Mouse (Mus musculus) embryonic facial prominence, embryonic 15.5 days (tissue): ENCODE measurements around the gene Wt1. TPM values are rescaled to one million over a fixed set of nuclear protein-coding genes. Genes with fewer than 3 reads are reported as not detected.

Source experiments
- polyA plus RNA-seq: library from polyadenylated mRNA; unstranded; fragments of >200 nt; fragmentation: Nextera tagmentation; extraction: Ambion mirVana; gene quantifications from 2 replicates; pipeline ENCODE4 v1.2.1, GENCODE M21; 2015

The Wt1 gene
- polyA plus RNA-seq, 1 experiment from 2014 or later, result 0.45 TPM

Other genes with a start within 250 kb of the Wt1 start
- 224 and 229 TPM in 2 replicates for gene Eif3m, start 109.4 kb upstream of the Wt1 start, polyA plus RNA-seq
- not detected in 2 replicates for gene Gm11060, start 34.5 kb upstream of the Wt1 start, polyA plus RNA-seq
- 0.25 and 0.48 TPM in 2 replicates for gene Them7, start 97.8 kb downstream of the Wt1 start, polyA plus RNA-seq